Mouse (Mus musculus) lung, postnatal 0 days (tissue): ENCODE measurements at regions not wholly inside any gene's neighbourhood (a gene's known extent, or its start where the extent isn't known, plus 50 kb on each side); places are given as distances from the start of the nearest gene placed in this dataset.

ENCODE experiments used
- ATAC-seq: fragments of 200-750 bp; cut with Nextera tagmentation; 2 replicates; pipeline ENCODE4 v1.8.0; 2017; ENCODE audit warnings: moderate library complexity
- DNase-seq: peaks from one replicate; pipeline ENCODE4 v3.0.0-alpha.2; 2016; ENCODE audit warnings: low spot score
- H3K27ac ChIP-seq: fragments of 300-500 bp; sonication (generic); 2 replicates; pipeline ENCODE4 v1.5.1; 2014; ENCODE audit warnings: antibody characterized with exemption, mild to moderate bottlenecking, low read length, mixed read lengths
- H3K27me3 ChIP-seq: fragments of 300-500 bp; sonication (generic); replicated peaks from 2 replicates; pipeline ENCODE4 v1.6.1; 2014; ENCODE audit warnings: low read length, mixed read lengths; ENCODE audit not compliant: insufficient read depth
- H3K36me3 ChIP-seq: fragments of 300-500 bp; sonication (generic); 2 replicates; pipeline ENCODE4 v1.6.1; 2014; ENCODE audit warnings: low read length, mixed read lengths; ENCODE audit not compliant: insufficient read depth
- H3K4me1 ChIP-seq: fragments of 300-500 bp; sonication (generic); 2 replicates; pipeline ENCODE4 v1.6.1; 2014; ENCODE audit warnings: antibody characterized with exemption, low read depth, low read length, mixed read lengths; ENCODE audit not compliant: insufficient read depth
- H3K4me2 ChIP-seq: fragments of 300-500 bp; sonication (generic); replicated peaks from 2 replicates; pipeline ENCODE4 v1.6.1; 2014; ENCODE audit warnings: low read depth, mild to moderate bottlenecking, low read length, moderate library complexity, mixed read lengths
- H3K4me3 ChIP-seq: fragments of 300-500 bp; sonication (generic); 2 replicates; pipeline ENCODE4 v1.5.1; 2014; ENCODE audit warnings: low read depth, low read length
- H3K9ac ChIP-seq: fragments of 300-500 bp; sonication (generic); replicated peaks from 2 replicates; pipeline ENCODE4 v1.6.1; 2014; ENCODE audit warnings: low read depth, mild to moderate bottlenecking
- H3K9me3 ChIP-seq: fragments of 300-500 bp; sonication (generic); 2 replicates; pipeline ENCODE4 v1.6.1; 2016; ENCODE audit warnings: low read length, mixed read lengths
- CTCF ChIP-seq: IDR thresholded peaks from 2 replicates; pipeline ENCODE4 v1.5.1; 2016; ENCODE audit warnings: antibody characterized with exemption, mild to moderate bottlenecking
- EP300 ChIP-seq: IDR thresholded peaks from 2 replicates; pipeline ENCODE4 v1.6.1; 2016; ENCODE audit warnings: antibody characterized with exemption, mild to moderate bottlenecking, control low read depth
- WGBS: fragments of 180-500 bp; shearing (Covaris S2); extraction: QIAGEN DNeasy Blood & Tissue Kit; methylation state at CpG from one replicate; pipeline ENCODE4 v1.1.7; 2014; 5-methylcytosine and 5-hydroxymethylcytosine counted together

DNA sequence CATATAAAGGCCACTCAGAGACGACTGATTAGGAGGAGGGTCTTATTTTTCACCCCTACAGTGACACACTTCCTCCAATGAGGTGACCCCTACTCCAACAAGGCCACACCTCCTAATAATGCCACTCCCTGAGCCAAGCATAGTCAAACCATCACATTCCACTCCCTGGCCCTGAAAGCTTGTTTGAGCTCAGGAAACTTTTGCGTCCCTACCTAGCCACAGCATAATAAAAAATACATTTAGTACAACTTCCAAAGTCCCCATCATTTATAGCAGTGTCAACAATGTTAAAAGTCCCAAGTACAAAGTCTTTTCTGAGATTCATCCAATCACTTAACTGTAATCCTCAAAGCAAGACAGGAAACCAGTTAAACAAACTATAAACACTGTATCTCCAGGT is 208.3 kb downstream of the Vgll3 start:
- no peak overlapping the region for H3K9ac ChIP-seq
- H3K27ac ChIP-seq, result no peak overlapping the region
- H3K27me3 ChIP-seq, result no peaks in the 10 kb centered on the region
- DNase-seq, result no peak
- 57% methylated on average over 2 of the region's 2 CpGs for WGBS
- H3K9me3 ChIP-seq, result no peaks in the 10 kb centered on the region
- no peaks in the 10 kb centered on the region for H3K4me1 ChIP-seq
- no peak overlapping the region for H3K4me3 ChIP-seq
- no peaks in the 10 kb centered on the region for H3K36me3 ChIP-seq
- no peak for ATAC-seq
- H3K4me2 ChIP-seq, result no peak overlapping the region
- TF ChIP-seq EP300 (no peak), CTCF (no peak)
